Mouse (Mus musculus): Measurements from ENCODE around the gene Klf16. TPM values are rescaled to one million over a fixed set of nuclear protein-coding genes. Genes with fewer than 3 reads are reported as not detected.
A peak's percentile ranks its signal among the peaks of the same experiment; 100 is the strongest.

Klf16 gene
- total RNA-seq, 2 experiments from 2014 or later, result 14.2 to 16.5 TPM

- no peak for DNase-seq (ENCODE audit: low spot score in 2 of 2)
Observed at GRCm38 (mm10) chr10:80546945-80547344, 30.2 kb downstream of the Klf16 start.

GRCm38 (mm10) chr10:80545590-80545989, 31.5 kb downstream of the Klf16 start:
- no peak for DNase-seq (ENCODE audit: low spot score in 2 of 2)

- no peak for DNase-seq (ENCODE audit: low spot score in 2 of 2)
Observed at GRCm38 (mm10) chr10:80543873-80544272, 33.2 kb downstream of the Klf16 start.

GRCm38 (mm10) chr10:80539493-80539892, 37.6 kb downstream of the Klf16 start:
- DNase-seq (ENCODE audit: low spot score in 2 of 2), result no peak

- peak; percentile 66 to 82 for DNase-seq (ENCODE audit: low spot score in 2 of 2)
Observed at GRCm38 (mm10) chr10:80538710-80539394, 38.3 kb downstream of the Klf16 start, which contains the start of gene Atp8b3. Gene Atp8b3 (minus strand): TSS chr10:80539124.

GRCm38 (mm10) chr10:80538180-80538579, 38.9 kb downstream of the Klf16 start:
- DNase-seq (ENCODE audit: low spot score in 2 of 2), result no peak

GRCm38 (mm10) chr10:80535711-80536110, 41.4 kb downstream of the Klf16 start:
- no peak for DNase-seq (ENCODE audit: low spot score in 2 of 2)

- no peak for DNase-seq (ENCODE audit: low spot score in 2 of 2)
Observed at GRCm38 (mm10) chr10:80535071-80535470, 42.0 kb downstream of the Klf16 start.

GRCm38 (mm10) chr10:80533704-80534103, 43.4 kb downstream of the Klf16 start:
- DNase-seq (ENCODE audit: low spot score in 2 of 2), result no peak

GRCm38 (mm10) chr10:80532783-80533182, 44.3 kb downstream of the Klf16 start:
- no peak for DNase-seq (ENCODE audit: low spot score in 2 of 2)

GRCm38 (mm10) chr10:80526172-80526571, 50.9 kb downstream of the Klf16 start:
- DNase-seq (ENCODE audit: low spot score in 2 of 2), result no peak

GRCm38 (mm10) chr10:80523299-80523698, 53.8 kb downstream of the Klf16 start:
- DNase-seq (ENCODE audit: low spot score in 2 of 2), result no peak

GRCm38 (mm10) chr10:80519287-80519686, 57.8 kb downstream of the Klf16 start:
- no peak for DNase-seq (ENCODE audit: low spot score in 2 of 2)

Small RNA genes lying within 50 kb of the gene (microRNA-seq; reads per million reads assigned to microRNA genes)
- not detected for gene Mir6912

Other genes starting within 250 kb of the Klf16 start
- 1 to 10 TPM; 7.7 to 7.8 TPM for gene Pcsk4, start 247.8 kb downstream of the Klf16 start, total RNA-seq (2021)
- 10 to 100 TPM; 13.1 to 26.7 TPM for gene Reep6, start 247.4 kb downstream of the Klf16 start, total RNA-seq (2021)
- 10 to 100 TPM; 12.8 to 13.2 TPM for gene Adamtsl5, start 228.9 kb downstream of the Klf16 start, total RNA-seq (2021)
- gene Plk5, start 220.9 kb downstream of the Klf16 start, total RNA-seq (2021), result under 1 TPM in 1 of 2 experiments, not detected in 1; 0.36 TPM
- gene Mex3d, start 189.7 kb downstream of the Klf16 start, total RNA-seq (2021), result 10 to 100 TPM; 25.4 to 26.7 TPM
- gene Mbd3, start 177.8 kb downstream of the Klf16 start, total RNA-seq (2021), result 100 to 1,000 TPM; 142 to 147 TPM
- gene Uqcr11, start 170.5 kb downstream of the Klf16 start, total RNA-seq (2021), result 100 to 1,000 TPM; 535 to 613 TPM
- 100 to 1,000 TPM; 112 to 116 TPM for gene Tcf3, start 143.7 kb downstream of the Klf16 start, total RNA-seq (2021)
- not detected for gene Onecut3, start 82.5 kb downstream of the Klf16 start, total RNA-seq (2021)
- gene Atp8b3, start 38.2 kb downstream of the Klf16 start, total RNA-seq (2021), result under 1 TPM; 0.50 to 0.82 TPM
- gene Rexo1, start 15.8 kb downstream of the Klf16 start, total RNA-seq (2021), result 10 to 100 TPM; 71.7 to 78.9 TPM
- 100 to 1,000 TPM; 106 to 112 TPM for gene Abhd17a, start 13.0 kb upstream of the Klf16 start, total RNA-seq (2021)
- gene Scamp4, start 25.6 kb upstream of the Klf16 start, total RNA-seq (2021), result 10 to 100 TPM; 49.5 to 51.8 TPM
- gene Adat3, start 25.6 kb upstream of the Klf16 start, total RNA-seq (2021), result 1 to 10 TPM; 4.0 to 4.9 TPM
- 1 to 10 TPM; 3.0 to 3.4 TPM for gene Gm49322, start 28.7 kb upstream of the Klf16 start, total RNA-seq (2021)
- gene Csnk1g2, start 45.5 kb upstream of the Klf16 start, total RNA-seq (2021), result 100 to 1,000 TPM; 169 to 173 TPM
- gene Btbd2, start 79.8 kb upstream of the Klf16 start, total RNA-seq (2021), result 10 to 100 TPM; 72.0 to 76.3 TPM
- 100 to 1,000 TPM; 126 to 134 TPM for gene Mknk2, start 100.8 kb upstream of the Klf16 start, total RNA-seq (2021)
- gene Mob3a, start 124.7 kb upstream of the Klf16 start, total RNA-seq (2021), result 10 to 100 TPM; 16.5 to 16.6 TPM
- gene Izumo4, start 124.9 kb upstream of the Klf16 start, total RNA-seq (2021), result 10 to 100 TPM; 18.3 to 24.9 TPM
- gene Ap3d1, start 164.9 kb upstream of the Klf16 start, total RNA-seq (2021), result 100 to 1,000 TPM in 1 of 2 experiments, 10 to 100 TPM in 1; 98.9 to 114 TPM
- 10 to 100 TPM; 81.2 to 83.2 TPM for gene Dot1l, start 177.9 kb upstream of the Klf16 start, total RNA-seq (2021)
- gene Sf3a2, start 220.9 kb upstream of the Klf16 start, total RNA-seq (2021), result 10 to 100 TPM; 79.5 to 79.9 TPM
- 100 to 1,000 TPM in 1 of 2 experiments, 10 to 100 TPM in 1; 93.7 to 105 TPM for gene Plekhj1, start 221.3 kb upstream of the Klf16 start, total RNA-seq (2021)
- 1 to 10 TPM in 1 of 2 experiments, under 1 TPM in 1; 0.79 to 1.1 TPM for gene Amh, start 227.9 kb upstream of the Klf16 start, total RNA-seq (2021)
- gene Jsrp1, start 236.2 kb upstream of the Klf16 start, total RNA-seq (2021), result 10 to 100 TPM; 12.7 to 18.4 TPM
- gene Oaz1, start 249.3 kb upstream of the Klf16 start, total RNA-seq (2021), result 100 to 1,000 TPM; 668 to 717 TPM